Mouse (Mus musculus): ENCODE results near the gene Rap2a.

Gene Rap2a

DNA sequence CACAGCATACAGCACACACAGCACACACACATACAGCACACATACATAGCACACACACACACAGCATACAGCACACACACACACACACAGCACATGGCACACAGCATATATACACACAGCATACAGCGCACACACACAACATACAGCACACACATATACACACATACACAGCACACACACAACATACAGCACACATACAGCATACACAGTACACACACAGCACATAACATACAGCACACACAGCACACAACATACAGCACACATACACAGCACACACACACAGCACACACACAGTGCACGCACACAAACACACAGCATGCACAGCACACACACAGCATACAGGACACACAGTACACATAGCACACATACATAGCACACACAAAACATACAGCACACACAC, 60.9 kb downstream of the Rap2a start:
- DNase-seq (ENCODE audit: low read depth in 1 of 2, low spot score in 2 of 2): no peak

DNA sequence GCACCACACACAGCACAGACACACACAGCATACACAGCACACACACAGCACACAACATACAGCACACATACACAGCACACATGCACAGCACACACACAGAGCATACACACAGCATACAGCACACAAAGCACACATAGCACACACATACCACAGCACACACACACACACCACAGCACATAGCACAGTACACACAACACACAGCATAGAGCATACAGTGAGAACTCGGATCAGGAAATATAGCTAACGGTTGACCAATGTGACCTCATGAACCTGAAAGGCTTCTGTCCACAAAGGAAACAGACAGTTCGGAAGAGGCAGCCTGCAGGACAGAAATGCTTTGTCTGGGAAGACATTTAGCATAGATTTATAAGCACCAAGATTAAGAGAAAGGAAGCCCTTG, 61.4 kb downstream of the Rap2a start:
- no peak for DNase-seq (ENCODE audit: low read depth in 1 of 2, low spot score in 2 of 2)

DNA sequence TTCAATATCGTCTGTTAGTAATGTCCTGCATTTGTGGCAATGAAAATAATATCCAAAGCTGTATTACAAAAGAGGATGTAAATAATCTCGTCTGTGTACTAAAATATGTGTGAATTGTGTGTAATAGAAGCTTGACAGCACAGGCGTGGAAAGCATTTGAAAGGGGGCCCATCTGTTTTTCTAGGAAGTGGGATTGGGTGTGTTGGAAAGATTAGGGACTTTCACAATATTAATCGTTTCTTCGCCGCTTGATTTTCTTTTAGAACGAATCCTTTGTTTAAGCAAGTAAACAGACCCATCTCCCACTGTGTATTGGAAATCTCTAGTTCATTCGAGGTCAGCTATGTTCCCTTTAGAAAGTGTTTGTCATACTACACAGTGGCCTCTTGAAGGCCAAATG, 64.2 kb downstream of the Rap2a start:
- DNase-seq (ENCODE audit: low read depth in 1 of 2, low spot score in 2 of 2): no peak

DNA sequence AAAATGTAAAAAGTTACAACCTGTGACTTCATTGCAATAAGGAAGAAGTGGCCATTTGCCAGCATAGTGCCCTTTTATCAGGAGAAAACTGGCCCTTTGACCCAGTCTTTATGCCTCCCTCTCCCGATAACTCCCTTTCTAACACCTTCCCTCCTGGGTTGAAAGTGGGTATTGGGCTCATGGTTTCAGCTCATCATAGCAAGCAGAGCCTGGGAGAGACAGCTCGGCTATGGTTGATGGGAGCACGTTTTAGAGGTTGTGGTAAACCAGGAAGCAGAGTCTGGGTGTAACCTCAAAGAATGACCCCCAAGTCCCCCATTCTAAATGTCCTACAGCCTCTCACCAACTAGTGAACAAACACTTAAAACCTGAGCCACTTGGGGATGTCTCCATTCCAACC, 64.7 kb downstream of the Rap2a start:
- DNase-seq (ENCODE audit: low read depth in 1 of 2, low spot score in 2 of 2): no peak

DNA sequence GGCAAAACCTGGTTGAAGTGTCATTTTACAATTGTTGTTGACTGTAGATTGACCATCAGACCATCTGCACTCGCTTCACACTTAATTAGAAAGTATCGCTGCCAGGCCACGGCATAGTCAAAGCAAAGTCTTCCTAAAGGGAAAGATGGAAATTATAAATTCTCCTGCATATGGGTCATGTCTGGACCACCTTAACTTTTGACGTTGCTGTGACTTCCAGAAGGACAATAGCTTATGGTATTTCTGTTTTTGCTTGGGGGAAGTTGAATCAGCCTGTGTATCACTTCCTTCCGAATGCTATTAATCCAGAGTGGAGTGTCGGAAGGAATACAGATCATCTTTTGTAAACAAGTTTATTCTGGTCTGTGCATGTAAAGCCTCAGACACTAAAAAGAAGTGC, 65.6 kb downstream of the Rap2a start:
- no peak for DNase-seq (ENCODE audit: low read depth in 1 of 2, low spot score in 2 of 2)

DNA sequence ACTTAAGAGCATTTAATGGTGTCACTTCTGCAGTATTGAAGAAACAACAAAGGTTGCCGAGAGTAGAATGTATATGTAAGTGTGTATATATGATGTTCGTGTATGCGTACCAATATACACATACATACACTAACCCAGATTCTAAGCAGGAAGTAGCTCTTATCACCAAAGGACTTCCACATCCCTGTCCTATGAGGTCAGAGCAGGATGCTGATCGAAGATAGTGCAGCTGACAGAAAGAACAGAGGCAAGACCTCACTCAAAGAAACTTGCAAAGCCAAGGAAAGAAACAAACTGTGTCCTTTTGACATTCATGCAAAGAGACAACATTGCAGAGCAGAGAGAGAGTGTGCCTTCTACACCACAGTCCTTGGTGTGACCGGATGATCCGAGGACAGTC, 66.3 kb downstream of the Rap2a start:
- DNase-seq (ENCODE audit: low read depth in 1 of 2, low spot score in 2 of 2): no peak

DNA sequence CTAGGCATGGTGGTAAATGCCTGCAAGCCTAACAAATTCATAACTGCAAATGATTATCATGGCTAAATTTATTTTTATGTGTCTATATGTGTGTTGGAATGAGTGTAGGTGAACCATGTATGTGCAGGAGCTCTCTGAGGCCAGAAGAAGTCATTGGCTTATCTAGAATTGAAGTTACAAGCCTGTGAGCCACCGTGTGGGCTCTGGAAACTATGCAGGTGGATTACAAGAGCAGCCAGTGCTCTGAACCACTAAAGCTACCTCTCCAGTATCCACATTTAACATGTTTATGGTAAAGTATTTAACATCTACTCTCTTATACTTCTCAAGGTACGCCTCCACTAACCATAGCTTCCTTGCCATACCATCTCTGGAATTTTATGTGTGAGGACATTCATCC, 66.7 kb downstream of the Rap2a start:
- no peak for DNase-seq (ENCODE audit: low read depth in 1 of 2, low spot score in 2 of 2)

Data from monocyte, adult 2 months (primary cell).